Mouse (Mus musculus) midbrain, embryonic 14.5 days (tissue): Measurements from ENCODE around the gene Omp. TPM values are rescaled to one million over a fixed set of nuclear protein-coding genes. Genes with fewer than 3 reads are reported as not detected.
A peak's percentile ranks its signal among the peaks of the same experiment; 100 is the strongest.

Source experiments
- ATAC-seq: fragments of 200-750 bp; cut with Nextera tagmentation; 2 replicates; pipeline ENCODE4 v1.8.0; 2017; ENCODE audit warnings: moderate number of reproducible peaks, moderate library complexity; ENCODE audit not compliant: low FRiP score, low TSS enrichment
- DNase-seq: peaks from one replicate; pipeline ENCODE4 v3.0.0-alpha.2; 2015
- H3K27ac ChIP-seq: fragments of 300-500 bp; sonication (generic); replicated peaks from 2 replicates; pipeline ENCODE4 v1.5.1; 2014; ENCODE audit warnings: mild to moderate bottlenecking, low read depth, low read length, moderate library complexity
- H3K27me3 ChIP-seq: fragments of 300-500 bp; sonication (generic); 2 replicates; pipeline ENCODE4 v1.6.1; 2014; ENCODE audit warnings: low read length, control low read depth, mixed read lengths; ENCODE audit not compliant: control insufficient read depth, insufficient read depth
- H3K36me3 ChIP-seq: fragments of 300-500 bp; sonication (generic); 2 replicates; pipeline ENCODE4 v1.6.1; 2014; ENCODE audit warnings: low read length, control low read depth; ENCODE audit not compliant: control insufficient read depth, insufficient read depth
- H3K4me1 ChIP-seq: fragments of 300-500 bp; sonication (generic); 2 replicates; pipeline ENCODE4 v1.6.1; 2014; ENCODE audit warnings: mild to moderate bottlenecking, antibody characterized with exemption, low read length, control low read depth; ENCODE audit not compliant: control insufficient read depth, insufficient read depth
- H3K4me2 ChIP-seq: fragments of 300-500 bp; sonication (generic); 2 replicates; pipeline ENCODE4 v1.6.1; 2014; ENCODE audit warnings: mild to moderate bottlenecking, low read length, moderate library complexity
- H3K4me3 ChIP-seq: fragments of 300-500 bp; sonication (generic); replicated peaks from 2 replicates; pipeline ENCODE4 v1.5.1; 2014; ENCODE audit warnings: low read depth, low read length
- H3K9ac ChIP-seq: fragments of 300-500 bp; sonication (generic); replicated peaks from 2 replicates; pipeline ENCODE4 v1.6.1; 2014; ENCODE audit warnings: mild to moderate bottlenecking, low read length, moderate library complexity
- H3K9me3 ChIP-seq: fragments of 300-500 bp; sonication (generic); 2 replicates; pipeline ENCODE4 v1.6.1; 2016; ENCODE audit warnings: low read length, control low read depth, mixed read lengths; ENCODE audit not compliant: control insufficient read depth
- WGBS: fragments of 180-500 bp; shearing (Covaris S2); extraction: QIAGEN DNeasy Blood & Tissue Kit; methylation state at CpG from one replicate; pipeline ENCODE4 v1.1.7; 2014; 5-methylcytosine and 5-hydroxymethylcytosine counted together
- polyA plus RNA-seq: library from polyadenylated mRNA; unstranded; fragments of >200 nt; fragmentation: Nextera tagmentation; extraction: Ambion mirVana; gene quantifications from 2 replicates; pipeline ENCODE4 v1.2.1, GENCODE M21; 2014

Gene Omp
- polyA plus RNA-seq, 1 experiment from 2014 or later: 0.29 TPM

GRCm38 (mm10) chr7:98106272-98106671 is 39.0 kb downstream of the Omp start:
- Histone ChIP-seq H3K36me3 (no peaks in the 10 kb centered on the region), H3K4me2 (no peak overlapping the region), H3K9ac (no peak overlapping the region), H3K27me3 (no peaks in the 10 kb centered on the region), H3K4me3 (no peak overlapping the region), H3K4me1 (peaks cover 11% of the 10 kb centered on the region; the same call in 1 of the 2 replicates), H3K27ac (no peak overlapping the region), H3K9me3 (no peaks in the 10 kb centered on the region)
- 87% methylated on average over 7 of the region's 7 CpGs for WGBS
- DNase-seq (no peak), ATAC-seq (no peak)

- WGBS: 68% methylated on average over 16 of the region's 16 CpGs
These were observed 40.5 kb downstream of the Omp start for GRCm38 (mm10) chr7:98104481-98105435.

GRCm38 (mm10) chr7:98103942-98104292 is 41.4 kb downstream of the Omp start:
- 0 out of 2 replicates have a peak, but pooled peaks cover 7% of the 10 kb centered on the region for H3K4me1 ChIP-seq
- WGBS: 78% methylated on average over 5 of the region's 5 CpGs
- no peaks in the 10 kb centered on the region for H3K36me3 ChIP-seq
- DNase-seq (no peak), ATAC-seq (no peak)
- no peak overlapping the region for H3K4me3 ChIP-seq
- H3K9ac ChIP-seq: no peak overlapping the region
- no peaks in the 10 kb centered on the region for H3K27me3 ChIP-seq
- H3K4me2 ChIP-seq: no peak overlapping the region
- no peaks in the 10 kb centered on the region for H3K9me3 ChIP-seq
- H3K27ac ChIP-seq: no peak overlapping the region

More at GRCm38 (mm10) chr7:98104481-98105435, 40.5 kb downstream of the Omp start:
- no peaks in the 10 kb centered on the region for H3K27me3 ChIP-seq
- no peak overlapping the region for H3K9ac ChIP-seq
- H3K36me3 ChIP-seq: no peaks in the 10 kb centered on the region
- no peaks in the 10 kb centered on the region for H3K9me3 ChIP-seq
- H3K4me2 ChIP-seq: no peak overlapping the region
- 0 out of 2 replicates have a peak, but pooled peaks cover 7% of the 10 kb centered on the region for H3K4me1 ChIP-seq
- DNase-seq (no peak), ATAC-seq (no peak)
- H3K4me3 ChIP-seq: no peak overlapping the region
- no peak overlapping the region for H3K27ac ChIP-seq

- Histone ChIP-seq H3K27me3 (no peaks in the 10 kb centered on the region), H3K4me3 (peak overlapping the region; percentile 25), H3K4me2 (peak overlapping the region; percentile 56), H3K9ac (peak overlapping the region; percentile 52), H3K27ac (peak overlapping the region; percentile 75), H3K36me3 (no peaks in the 10 kb centered on the region), H3K9me3 (no peaks in the 10 kb centered on the region), H3K4me1 (0 out of 2 replicates have a peak, but pooled peaks cover 7% of the 10 kb centered on the region)
- ATAC-seq (peak; percentile 70), DNase-seq (peak; percentile 95)
- 18% methylated on average over 22 of the region's 26 CpGs for WGBS
These were observed 42.0 kb downstream of the Omp start for GRCm38 (mm10) chr7:98103002-98103941.

- Histone ChIP-seq H3K27me3 (no peaks in the 10 kb centered on the region), H3K9ac (peak overlapping the region; percentile 52), H3K4me1 (0 out of 2 replicates have a peak, but pooled peaks cover 7% of the 10 kb centered on the region), H3K4me3 (no peak overlapping the region), H3K27ac (no peak overlapping the region), H3K36me3 (peaks cover 2% of the 10 kb centered on the region; the same call in 1 of the 2 replicates), H3K4me2 (peak overlapping the region; percentile 56), H3K9me3 (no peaks in the 10 kb centered on the region)
- no peak for DNase-seq
- ATAC-seq: peak; percentile 36; the same call in 1 of the 2 replicates
- WGBS: 96% methylated on average over 11 of the region's 11 CpGs
These were observed 42.8 kb downstream of the Omp start for GRCm38 (mm10) chr7:98102488-98102887.

- Histone ChIP-seq H3K4me1 (0 out of 2 replicates have a peak, but pooled peaks cover 4% of the 10 kb centered on the region), H3K9ac (no peak overlapping the region), H3K27ac (no peak overlapping the region), H3K4me2 (no peak overlapping the region), H3K9me3 (no peaks in the 10 kb centered on the region), H3K36me3 (peaks cover 22% of the 10 kb centered on the region), H3K27me3 (no peaks in the 10 kb centered on the region), H3K4me3 (no peak overlapping the region)
- ATAC-seq: no peak
- no peak for DNase-seq
- 91% methylated on average over 8 of the region's 8 CpGs for WGBS
These were observed 47.7 kb downstream of the Omp start for GRCm38 (mm10) chr7:98097557-98097956.

- Histone ChIP-seq H3K4me2 (no peak overlapping the region), H3K36me3 (peaks cover 29% of the 10 kb centered on the region), H3K4me1 (no peaks in the 10 kb centered on the region), H3K27me3 (no peaks in the 10 kb centered on the region), H3K27ac (no peak overlapping the region), H3K4me3 (no peak overlapping the region), H3K9me3 (no peaks in the 10 kb centered on the region), H3K9ac (no peak overlapping the region)
- ATAC-seq: no peak
- WGBS: 94% methylated on average over 4 of the region's 4 CpGs
- DNase-seq: no peak
These were observed 49.5 kb downstream of the Omp start for GRCm38 (mm10) chr7:98095852-98096251.
